Mouse (Mus musculus) thymus, postnatal 36 days (tissue): ENCODE results near the gene Nsg1.

Experiments used
- DNase-seq, 2 experiments: peaks; one replicate each; pipeline ENCODE4 v3.0.0; 2022; ENCODE audit warnings: mixed read lengths in 2 of 2

Nsg1 gene

GRCm38 (mm10) chr5:38159634-38160413 is at the start of gene Nsg1:
Gene Nsg1, minus strand, starts transcription at chr5:38159907.
- no peak for DNase-seq

- DNase-seq: no peak
Observed at GRCm38 (mm10) chr5:38208985-38209384, 49.3 kb upstream of the Nsg1 start.

- DNase-seq: no peak
Observed at GRCm38 (mm10) chr5:38205303-38205726, 45.6 kb upstream of the Nsg1 start.

- no peak for DNase-seq
Observed at GRCm38 (mm10) chr5:38199686-38200085, 40.0 kb upstream of the Nsg1 start.

- peak; percentile 60 to 67 for DNase-seq
Observed at GRCm38 (mm10) chr5:38197482-38197823, 37.7 kb upstream of the Nsg1 start.

GRCm38 (mm10) chr5:38196821-38197481 is 37.2 kb upstream of the Nsg1 start:
- DNase-seq: no peak

- no peak for DNase-seq
Observed at GRCm38 (mm10) chr5:38195941-38196340, 36.2 kb upstream of the Nsg1 start.

GRCm38 (mm10) chr5:38194946-38195345 is 35.2 kb upstream of the Nsg1 start:
- DNase-seq: no peak

- DNase-seq: no peak
Observed at GRCm38 (mm10) chr5:38190907-38191306, 31.2 kb upstream of the Nsg1 start.

GRCm38 (mm10) chr5:38187006-38187405 is 27.3 kb upstream of the Nsg1 start:
- no peak for DNase-seq

- DNase-seq: no peak
Observed at GRCm38 (mm10) chr5:38184688-38185285, 25.1 kb upstream of the Nsg1 start.

- no peak for DNase-seq
Observed at GRCm38 (mm10) chr5:38174256-38174912, 14.7 kb upstream of the Nsg1 start.

GRCm38 (mm10) chr5:38173766-38174165 is 14.1 kb upstream of the Nsg1 start:
- DNase-seq: no peak

GRCm38 (mm10) chr5:38168497-38168896 is 8.8 kb upstream of the Nsg1 start:
- DNase-seq: no peak

GRCm38 (mm10) chr5:38158947-38159633 is 617 bp downstream of the Nsg1 start:
- DNase-seq: peak; percentile 56 to 64

- no peak for DNase-seq
Observed at GRCm38 (mm10) chr5:38158501-38158946, 1.2 kb downstream of the Nsg1 start.

GRCm38 (mm10) chr5:38157481-38158020 is 2.2 kb downstream of the Nsg1 start:
- no peak for DNase-seq

- no peak for DNase-seq
Observed at GRCm38 (mm10) chr5:38153636-38154035, 6.1 kb downstream of the Nsg1 start.

GRCm38 (mm10) chr5:38152201-38153108 is 7.3 kb downstream of the Nsg1 start:
- no peak for DNase-seq

GRCm38 (mm10) chr5:38151264-38151663 is 8.4 kb downstream of the Nsg1 start:
- no peak for DNase-seq

GRCm38 (mm10) chr5:38146524-38146923 is 13.2 kb downstream of the Nsg1 start:
- no peak for DNase-seq
